Mouse (Mus musculus) cortical plate, adult 2 months (tissue): ENCODE data around the gene Gmcl1.

ENCODE experiments used
- CTCF ChIP-seq: fragments of 200-500 bp; IDR thresholded peaks from 2 replicates; pipeline ENCODE4 v1.5.1; 2011; ENCODE audit warnings: mild to moderate bottlenecking, control low read depth, low read length; ENCODE audit not compliant: insufficient read depth; ENCODE audit errors: extremely low read depth
- POLR2A ChIP-seq: fragments of 200-500 bp; IDR thresholded peaks from 2 replicates; pipeline ENCODE4 v1.6.1; 2011; ENCODE audit warnings: mild to moderate bottlenecking, low read length, control low read depth; ENCODE audit not compliant: insufficient read depth; ENCODE audit errors: extremely low read depth

DNA sequence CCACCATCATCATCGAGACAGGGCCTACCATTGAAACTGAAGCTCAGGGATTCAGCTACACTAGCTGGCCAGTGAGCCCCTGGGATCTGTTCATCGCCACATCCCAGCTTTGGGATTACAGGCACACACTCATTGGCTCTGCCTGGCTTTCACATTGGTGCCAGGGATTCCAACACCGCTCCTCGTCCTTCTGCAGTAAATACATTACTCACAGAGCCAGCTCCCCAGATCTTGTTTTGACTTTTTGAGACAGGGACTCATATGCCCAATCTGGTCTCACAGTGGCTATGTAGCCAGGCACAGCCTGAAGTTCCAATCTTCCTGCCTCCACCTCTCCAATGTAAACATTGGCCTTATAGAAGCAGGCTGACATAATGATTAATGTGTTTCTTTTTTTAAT is 3.1 kb upstream of the Gmcl1 start:
- TF ChIP-seq CTCF, result no peak
- no peak for TF ChIP-seq POLR2A
